Mouse (Mus musculus): Measurements from ENCODE around the gene Afap1l2. TPM values are rescaled to one million over a fixed set of nuclear protein-coding genes. Genes with fewer than 3 reads are reported as not detected.

Afap1l2 gene
- 2.1 and 2.4 TPM in 2 replicates for polyA plus RNA-seq (2012; rRNA removed)

DNA sequence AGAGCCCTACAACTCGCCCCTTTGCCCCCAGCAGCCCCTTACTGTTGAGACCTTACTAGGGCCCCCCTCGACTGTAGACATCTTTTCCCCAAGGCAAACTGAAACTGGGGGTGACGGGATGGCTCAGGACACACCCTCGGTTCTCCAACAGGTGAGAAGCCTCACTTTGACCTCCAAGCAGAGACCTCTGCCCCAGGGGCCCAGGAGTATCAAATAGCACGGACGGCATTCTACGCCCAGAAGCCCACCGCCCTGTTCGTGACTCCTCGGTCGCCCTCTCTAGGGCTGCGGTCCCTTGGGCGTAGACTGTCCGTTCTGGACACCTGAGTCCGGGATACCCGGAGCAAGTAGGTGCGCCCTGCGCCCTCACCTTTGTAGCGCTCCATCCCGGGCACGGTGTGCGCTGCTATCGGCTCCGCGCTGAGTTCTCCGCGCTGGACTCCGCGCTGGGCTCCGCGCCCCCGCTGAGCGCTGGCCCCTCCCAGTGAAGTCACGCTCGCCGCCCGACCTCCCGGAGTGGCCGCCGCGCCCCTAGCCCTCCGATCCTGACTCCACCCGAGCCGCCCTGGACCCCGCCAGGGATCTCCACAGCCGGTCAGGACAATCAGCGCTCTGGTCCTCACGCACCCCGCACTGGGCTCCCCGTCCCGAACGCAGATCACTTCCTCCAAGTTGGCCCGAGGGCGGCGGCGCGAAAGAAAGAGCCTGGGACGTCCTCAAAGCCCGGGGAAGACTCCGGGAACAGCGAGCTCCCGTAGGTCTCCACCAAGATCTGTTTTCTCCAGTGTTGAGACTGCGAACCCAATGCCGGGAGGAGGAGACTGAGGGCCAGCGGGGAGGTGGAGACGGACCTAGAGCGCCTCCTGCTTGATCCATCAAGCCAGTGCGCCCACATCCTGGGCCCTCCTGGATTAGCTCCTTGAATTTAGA is at the start of gene Afap1l2:
TSS of gene Afap1l2 (minus strand) at position 448 of the 930 bp plus-strand sequence.
- WGBS: 2% methylated on average over 68 of the region's 68 CpGs
- peak; percentile 36 for DNase-seq (ENCODE audit: low read depth, low spot score)

DNA sequence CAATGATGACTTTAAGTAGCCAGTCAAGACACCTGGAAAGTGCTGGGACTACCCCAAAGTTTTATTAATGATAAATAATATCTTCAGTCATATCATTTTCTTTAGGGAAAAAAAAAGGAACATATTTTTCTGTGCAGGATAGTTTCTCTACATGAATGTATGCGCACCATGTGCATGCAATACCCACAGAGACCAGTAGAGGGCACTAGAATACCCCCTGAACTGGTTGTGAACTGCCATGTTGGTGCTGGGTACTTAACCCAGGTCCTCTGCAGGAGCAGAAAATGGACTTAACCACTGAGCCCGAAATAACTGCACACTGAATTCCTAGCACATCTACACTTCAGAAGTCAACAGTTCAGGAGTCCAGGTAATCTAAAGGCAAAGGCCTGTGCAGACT is 49.5 kb upstream of the Afap1l2 start:
- WGBS: 100% methylated on average over 2 of the region's 2 CpGs
- no peak for DNase-seq (ENCODE audit: low read depth, low spot score)

DNA sequence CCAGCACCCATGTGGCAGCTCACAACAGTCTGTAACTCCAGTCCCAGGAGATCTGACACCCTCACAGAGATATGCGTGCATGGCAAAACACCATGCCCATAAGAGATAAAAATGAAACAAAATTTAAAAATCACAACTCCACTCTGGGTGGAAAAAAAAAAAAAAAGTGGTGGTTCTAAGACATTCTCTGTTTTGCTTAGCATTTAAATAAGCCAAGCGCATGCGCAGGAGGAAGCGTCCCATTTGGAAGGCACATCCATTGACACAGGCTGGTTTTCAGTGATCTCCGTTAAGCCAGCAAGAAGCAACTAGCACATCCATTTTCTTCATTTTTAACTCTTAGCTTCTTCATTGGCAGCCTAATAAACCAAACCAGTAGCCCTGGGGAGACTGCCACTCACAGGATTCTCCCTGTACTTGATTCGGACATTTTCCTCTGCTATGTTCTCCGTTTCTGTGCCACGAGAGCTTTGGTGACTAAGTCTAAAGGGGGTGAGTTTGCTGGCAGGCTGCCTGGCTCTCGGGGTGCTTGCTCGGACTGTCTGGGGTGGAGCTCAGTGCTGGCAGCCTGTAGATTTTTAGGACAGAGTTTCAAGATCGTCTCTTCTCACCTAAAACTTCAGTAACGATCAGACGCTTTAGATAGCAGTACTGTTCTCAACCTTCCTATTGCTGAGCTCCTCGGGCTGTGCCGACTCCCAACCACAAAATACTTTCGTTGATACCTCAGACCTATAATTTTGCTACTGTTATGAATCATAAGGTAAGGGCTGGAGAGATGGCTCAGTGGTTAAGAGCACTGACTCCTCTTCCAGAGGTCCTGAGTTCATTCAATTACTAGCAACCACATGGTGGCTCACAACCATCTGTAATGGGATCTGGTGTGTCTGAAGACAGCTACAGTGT is 47.4 kb upstream of the Afap1l2 start:
- WGBS: 84% methylated on average over 16 of the region's 16 CpGs
- DNase-seq (ENCODE audit: low read depth, low spot score): no peak

DNA sequence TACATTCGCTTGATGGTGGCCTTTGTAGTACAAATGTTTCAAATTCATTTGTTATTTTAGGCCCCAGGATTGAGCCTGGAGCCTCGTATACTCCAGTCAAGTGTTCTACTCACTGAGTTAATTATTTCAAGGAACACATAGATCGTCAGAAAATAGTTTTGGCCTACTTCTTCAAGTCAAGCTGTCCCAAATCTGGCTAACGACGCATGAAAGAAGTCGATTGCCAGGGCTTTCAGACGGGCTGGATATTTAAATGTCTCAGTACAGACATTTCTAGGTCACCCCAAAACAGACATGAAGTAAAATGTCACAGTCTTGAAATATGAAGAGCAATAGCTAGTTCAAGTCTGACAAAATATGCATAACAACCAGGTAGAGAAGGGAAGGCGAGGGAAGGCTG is 44.9 kb upstream of the Afap1l2 start:
- DNase-seq (ENCODE audit: low read depth, low spot score): no peak
- 80% methylated on average over 8 of the region's 8 CpGs for WGBS

DNA sequence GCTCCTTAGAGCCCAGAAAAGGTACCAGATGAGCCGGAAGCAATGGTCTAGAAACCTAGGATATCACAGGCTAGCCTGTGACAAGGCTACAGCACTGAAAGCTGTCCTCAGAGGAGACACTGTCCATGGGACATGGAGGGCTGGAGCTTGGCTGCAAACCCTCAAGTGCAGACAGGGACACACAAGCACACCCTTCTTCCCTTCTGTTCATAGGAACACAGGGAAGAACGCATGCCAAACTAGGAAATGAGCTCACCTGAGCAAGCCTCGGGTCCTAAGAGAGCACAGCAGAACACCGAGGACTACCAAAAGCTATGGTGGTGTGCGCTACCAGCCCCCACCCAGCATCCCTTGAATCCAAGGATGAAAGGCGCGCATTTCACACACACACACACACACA is 44.0 kb upstream of the Afap1l2 start:
- WGBS: 79% methylated on average over 7 of the region's 7 CpGs
- no peak for DNase-seq (ENCODE audit: low read depth, low spot score)

DNA sequence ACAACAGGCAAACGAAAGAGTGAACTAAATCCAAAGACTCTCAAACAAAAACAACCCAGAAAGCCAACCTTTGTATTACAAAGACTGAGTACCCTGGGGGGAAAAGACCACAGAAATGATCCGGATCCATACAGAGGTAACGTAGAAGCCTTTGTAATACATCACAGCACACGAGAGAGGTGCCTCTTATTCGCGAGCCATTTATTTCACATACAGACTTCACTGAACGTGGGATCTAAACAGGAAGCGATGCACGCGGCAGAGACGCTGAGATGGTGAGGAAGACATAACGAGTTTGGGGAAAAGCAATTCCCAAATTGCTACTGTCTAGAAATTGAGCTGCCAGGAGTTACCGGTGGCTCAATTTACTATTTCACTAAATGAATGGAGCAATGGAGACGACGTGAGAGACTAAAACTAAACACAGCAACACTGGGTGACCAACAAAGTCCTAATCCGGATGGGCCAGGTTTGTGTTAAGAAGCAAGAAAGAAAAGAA is 41.6 kb upstream of the Afap1l2 start:
- DNase-seq (ENCODE audit: low read depth, low spot score): no peak
- 83% methylated on average over 16 of the region's 16 CpGs for WGBS

DNA sequence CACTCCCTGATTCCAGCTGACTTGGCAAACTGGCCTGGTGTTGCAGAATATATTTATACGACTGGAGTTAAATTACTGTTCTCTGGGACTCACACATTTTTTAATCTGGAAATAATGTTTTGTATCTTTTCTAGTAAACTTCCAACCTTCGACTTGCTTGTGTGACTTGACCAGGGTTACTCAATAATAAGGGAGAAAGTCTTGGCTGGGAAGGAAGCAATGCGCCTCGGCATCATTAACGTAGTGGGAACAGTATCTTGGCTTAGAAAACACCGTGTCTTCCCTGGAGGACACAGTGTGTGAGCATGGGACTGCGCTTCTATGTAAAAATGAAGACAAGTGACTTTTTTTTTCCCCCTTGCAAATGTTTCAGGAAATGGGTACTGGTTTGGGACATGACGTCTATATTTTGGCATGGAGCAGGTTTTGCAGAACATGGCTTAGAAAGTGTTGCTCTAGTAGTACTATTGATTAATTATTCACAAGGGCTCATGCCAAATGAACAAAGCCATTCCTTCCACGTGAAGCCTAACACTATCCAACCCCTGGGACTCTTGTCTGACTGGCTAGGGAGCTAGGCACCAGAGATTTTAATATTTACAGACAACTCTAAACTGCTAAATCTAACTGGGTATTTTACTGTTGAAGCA is 39.8 kb upstream of the Afap1l2 start:
- no peak for DNase-seq (ENCODE audit: low read depth, low spot score)
- 78% methylated on average over 9 of the region's 9 CpGs for WGBS

DNA sequence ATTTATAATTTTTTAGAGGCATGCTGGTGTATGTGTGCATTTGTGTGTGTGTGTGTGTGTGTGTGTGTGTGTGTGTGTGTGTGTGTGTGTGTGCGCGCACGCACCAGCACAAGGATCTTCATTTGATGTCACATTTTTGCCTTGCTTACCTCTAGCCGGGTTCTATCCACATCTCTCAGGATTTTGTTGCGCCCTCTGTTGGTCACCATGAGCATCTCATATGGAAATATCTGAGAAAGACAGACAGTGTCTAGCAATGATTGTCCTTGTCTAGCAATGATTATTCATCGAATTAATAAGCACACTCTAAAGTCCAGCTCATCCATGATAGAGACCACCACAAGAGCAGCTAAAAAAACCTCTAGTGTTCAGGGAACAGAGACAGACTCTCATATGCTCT is 31.2 kb upstream of the Afap1l2 start:
- WGBS: 65% methylated on average over 6 of the region's 6 CpGs
- no peak for DNase-seq (ENCODE audit: low read depth, low spot score)

DNA sequence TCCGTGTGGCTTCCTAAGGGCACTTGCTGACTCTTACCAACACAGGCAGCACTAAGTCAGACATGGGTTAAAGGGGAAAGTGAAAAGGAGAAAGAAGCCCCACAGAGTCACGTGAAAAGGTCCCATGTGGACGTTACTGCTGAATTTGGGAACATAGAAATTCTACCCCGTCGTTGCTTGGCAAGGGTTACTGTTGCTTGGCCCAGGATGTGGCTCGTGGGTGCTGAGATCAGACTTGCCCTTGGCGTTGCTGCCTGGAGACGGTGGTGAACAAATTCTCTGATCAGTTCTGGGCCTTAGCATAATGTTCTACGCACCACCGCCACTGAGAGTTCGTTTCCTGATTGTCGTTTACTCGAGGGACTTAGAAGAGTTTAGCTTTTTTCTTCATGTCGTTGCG is 28.8 kb upstream of the Afap1l2 start:
- 88% methylated on average over 15 of the region's 15 CpGs for WGBS
- DNase-seq (ENCODE audit: low read depth, low spot score): no peak

DNA sequence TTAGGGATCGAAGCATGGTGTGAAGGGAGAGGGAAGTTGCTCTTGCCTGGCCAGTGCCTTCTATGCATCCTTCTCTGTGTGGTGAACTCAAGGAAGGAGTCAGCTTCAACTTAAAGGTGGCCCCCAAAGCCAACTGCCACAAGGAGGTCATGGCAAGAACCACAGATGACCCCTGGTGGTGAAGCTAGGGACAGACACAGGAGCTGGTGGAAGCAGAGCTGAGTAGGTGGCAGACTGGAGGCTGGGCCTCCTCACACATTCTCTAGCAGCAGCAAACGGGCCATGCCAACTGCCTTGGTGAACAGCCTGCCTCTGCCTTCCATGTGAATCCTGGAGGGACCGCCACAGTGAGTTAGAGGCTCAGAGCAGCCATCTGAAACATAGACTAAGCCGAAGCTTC is 23.6 kb upstream of the Afap1l2 start:
- WGBS: 72% methylated on average over 4 of the region's 4 CpGs
- DNase-seq (ENCODE audit: low read depth, low spot score): no peak

DNA sequence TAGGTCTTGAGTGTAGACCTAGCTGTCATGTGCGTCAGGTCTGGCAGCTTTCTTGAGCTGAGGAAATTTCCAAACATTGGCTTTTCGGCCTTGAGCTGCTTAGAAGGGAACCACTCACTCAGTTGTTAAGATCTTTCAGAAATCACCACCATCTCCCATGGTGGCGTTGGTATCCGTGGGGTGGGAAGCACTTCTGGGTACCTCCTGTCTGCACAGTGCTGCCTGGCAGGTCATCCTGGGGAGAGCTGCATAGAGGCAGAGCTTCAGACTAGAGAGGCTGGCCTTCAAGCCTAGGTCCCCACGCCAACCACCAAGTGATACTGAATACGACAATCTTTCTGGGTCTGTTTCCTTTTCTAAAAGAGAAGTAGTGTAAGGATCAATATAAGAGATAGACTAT is 21.4 kb upstream of the Afap1l2 start:
- DNase-seq (ENCODE audit: low read depth, low spot score): no peak
- 94% methylated on average over 6 of the region's 6 CpGs for WGBS

DNA sequence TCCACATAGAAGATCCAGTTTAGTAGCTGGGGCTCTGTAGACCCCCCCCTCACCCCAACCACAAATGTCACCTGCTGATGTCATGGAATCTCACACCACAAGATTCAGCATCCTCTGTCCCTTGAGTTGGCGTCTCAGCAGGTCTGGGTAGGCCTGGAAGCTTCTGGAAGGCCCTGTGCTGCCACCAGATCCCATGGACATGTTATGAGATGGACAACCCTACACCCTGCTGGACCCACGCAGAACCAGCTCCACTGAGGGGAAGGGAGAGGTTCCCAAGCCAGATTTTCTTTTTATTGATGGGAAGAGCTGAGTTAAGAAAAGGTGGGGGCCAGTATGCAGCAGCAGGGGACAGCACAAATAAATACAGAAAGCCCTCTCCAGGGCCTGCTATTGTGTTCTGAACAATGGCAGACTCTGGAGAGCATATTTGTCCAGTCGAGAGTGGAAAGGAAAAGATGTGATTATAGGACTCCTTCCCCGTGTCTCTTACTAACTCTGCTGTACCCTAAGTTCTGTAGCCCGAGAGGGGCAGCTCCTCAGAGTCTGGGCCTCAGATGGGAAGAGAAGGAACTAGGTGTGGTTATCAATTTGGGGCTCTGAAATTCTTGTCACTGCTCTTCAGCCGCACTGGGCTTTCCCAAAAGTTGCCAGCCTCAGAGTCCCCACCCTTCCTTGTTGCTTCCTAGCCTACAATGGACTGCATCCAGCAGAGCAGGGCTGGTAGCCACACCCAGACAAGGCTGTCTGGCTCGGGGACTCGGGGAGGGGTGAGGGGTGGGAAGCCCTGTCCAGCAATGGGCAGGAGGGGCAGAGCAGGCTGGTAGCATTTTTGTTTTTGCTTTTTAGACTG is 20.5 kb upstream of the Afap1l2 start:
- DNase-seq (ENCODE audit: low read depth, low spot score): no peak
- WGBS: 39% methylated on average over 8 of the region's 8 CpGs

DNA sequence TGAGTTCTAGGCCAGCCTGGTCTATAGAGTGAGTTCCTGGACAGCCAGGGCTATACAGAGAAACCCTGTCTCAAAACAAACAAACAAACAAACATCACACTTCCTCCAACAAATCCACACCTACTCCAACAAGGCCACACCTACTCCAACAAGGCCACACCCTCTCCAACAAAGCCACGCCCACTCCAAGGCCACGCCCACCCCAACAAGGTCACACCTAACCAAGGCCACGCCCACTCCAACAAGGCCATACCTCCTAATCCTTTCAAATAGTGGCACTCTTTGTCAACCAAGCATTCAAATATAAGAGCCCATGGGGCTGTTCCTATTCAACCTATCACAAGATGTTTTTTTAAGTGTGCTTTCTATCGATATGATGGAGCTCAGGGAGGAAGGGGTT is 18.5 kb upstream of the Afap1l2 start:
- WGBS: 58% methylated on average over 4 of the region's 4 CpGs
- DNase-seq (ENCODE audit: low read depth, low spot score): no peak

DNA sequence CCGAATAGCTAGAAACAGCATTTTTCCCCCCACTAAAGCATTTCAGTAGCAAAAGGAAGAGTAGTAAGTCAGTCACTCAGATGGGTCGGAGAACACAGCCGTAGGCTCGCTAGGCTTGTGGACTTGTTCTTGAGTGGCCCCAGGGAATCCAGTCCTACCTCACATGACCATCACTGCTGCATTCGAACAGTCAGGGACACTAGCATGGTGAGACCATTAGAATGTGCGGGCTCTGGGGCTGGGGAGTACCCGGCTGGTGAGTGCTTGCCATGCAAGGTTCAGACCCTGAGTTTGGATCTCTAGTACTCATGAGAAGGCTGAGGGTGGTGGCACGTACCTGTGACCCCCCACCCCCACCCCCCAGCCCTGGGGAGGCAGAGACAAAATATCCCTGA is 9.8 kb upstream of the Afap1l2 start:
- 76% methylated on average over 8 of the region's 8 CpGs for WGBS
- DNase-seq (ENCODE audit: low read depth, low spot score): no peak

DNA sequence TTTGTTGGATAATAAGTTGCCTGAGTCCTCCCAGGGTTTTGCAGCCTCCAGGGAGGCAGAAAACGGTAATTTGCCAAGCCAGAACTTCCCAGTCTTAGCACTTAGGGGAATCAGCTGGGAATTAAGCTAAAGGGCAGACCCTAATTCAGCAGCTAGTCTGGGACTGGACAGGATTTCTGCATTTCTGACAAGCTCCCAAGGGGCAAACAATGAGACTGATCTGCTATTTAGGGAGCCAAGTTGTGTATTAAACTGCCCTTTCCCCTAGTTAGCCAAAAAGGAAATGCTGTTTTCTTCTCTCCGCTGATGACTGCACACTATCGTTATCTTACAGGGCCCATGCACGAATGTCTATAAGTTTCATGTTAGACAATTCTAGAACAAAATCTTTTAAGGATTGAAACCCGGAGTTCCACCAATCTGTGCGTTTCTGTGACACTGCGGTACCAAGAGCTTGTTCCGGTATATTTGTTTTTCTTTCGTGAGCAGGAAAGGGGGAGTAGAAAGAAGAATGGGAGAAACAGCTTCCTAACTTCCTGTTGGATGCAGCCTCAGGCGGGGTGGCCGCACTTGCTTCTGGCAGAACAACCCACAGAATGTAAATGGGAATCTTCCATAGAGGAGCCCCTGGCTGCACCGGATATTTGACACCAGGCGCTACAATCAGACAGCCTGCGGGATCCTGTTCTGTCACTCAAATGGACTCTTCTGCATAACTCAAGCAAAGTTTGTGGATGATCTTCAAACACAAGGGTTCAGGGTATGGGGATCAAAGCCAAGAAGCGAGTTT is 9.2 kb upstream of the Afap1l2 start:
- 43% methylated on average over 15 of the region's 15 CpGs for WGBS
- no peak for DNase-seq (ENCODE audit: low read depth, low spot score)

DNA sequence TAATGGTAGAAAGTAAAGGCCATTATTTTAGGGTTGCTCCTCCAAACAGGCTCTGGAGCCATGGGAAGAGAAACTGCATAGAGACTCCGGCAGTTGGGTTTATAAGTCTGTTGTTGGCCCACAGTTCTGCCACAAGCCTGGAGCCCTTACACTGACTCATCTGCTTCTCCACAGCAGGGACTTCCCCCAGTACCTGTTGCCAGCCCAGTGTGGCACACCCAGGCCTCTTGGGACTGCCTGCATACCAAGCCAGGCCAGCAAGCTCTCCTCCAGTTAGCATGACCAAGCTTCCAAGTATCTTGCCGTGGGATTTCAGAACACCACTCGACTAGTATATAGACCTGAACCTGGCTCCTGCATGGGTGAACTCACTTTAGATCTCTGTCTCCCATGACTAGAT is 6.8 kb upstream of the Afap1l2 start:
- WGBS: 44% methylated on average over 3 of the region's 3 CpGs
- no peak for DNase-seq (ENCODE audit: low read depth, low spot score)

DNA sequence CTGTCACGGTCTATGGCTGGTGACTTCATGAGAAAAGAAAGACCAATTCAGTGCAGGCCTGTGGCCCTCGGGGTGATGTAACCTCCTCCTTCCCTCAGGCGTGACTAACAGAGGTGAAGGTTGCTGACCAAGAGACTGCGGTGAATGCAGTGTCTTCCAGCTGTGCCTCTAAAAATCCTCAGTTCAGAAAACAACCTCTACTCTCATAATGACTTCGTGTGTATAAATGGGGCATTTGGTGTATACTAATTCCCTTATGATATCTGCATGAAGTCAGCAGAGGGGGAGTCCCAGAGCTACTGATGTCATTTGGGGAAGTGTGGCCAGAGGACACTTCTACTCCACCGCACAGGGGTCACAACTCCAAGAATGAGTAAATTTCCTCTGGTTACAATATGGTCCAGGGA is 5.2 kb upstream of the Afap1l2 start:
- DNase-seq (ENCODE audit: low read depth, low spot score): no peak
- WGBS: 73% methylated on average over 6 of the region's 6 CpGs

DNA sequence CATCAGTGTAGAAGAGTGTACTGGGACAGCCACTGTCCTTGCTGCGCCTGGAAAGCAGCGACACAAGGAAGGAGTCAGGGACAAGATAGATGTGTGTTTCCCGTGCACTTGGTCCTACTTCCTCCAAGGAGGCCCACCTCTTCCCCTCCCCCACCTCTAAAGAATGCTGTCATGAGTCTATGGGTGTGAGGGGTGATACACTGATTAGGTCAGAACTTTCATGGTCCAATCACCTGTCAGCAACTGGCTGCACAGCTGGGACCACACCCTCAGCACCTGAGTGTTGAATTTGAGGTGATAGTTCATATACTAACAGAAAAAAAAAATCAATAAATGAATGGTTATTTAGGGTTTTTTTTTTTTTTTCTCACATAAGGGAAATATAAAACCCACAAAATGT is 4.0 kb upstream of the Afap1l2 start:
- no peak for DNase-seq (ENCODE audit: low read depth, low spot score)
- WGBS: 60% methylated on average over 3 of the region's 3 CpGs

All from large intestine, adult 2 months (tissue).